In the genomic region with DNA sequence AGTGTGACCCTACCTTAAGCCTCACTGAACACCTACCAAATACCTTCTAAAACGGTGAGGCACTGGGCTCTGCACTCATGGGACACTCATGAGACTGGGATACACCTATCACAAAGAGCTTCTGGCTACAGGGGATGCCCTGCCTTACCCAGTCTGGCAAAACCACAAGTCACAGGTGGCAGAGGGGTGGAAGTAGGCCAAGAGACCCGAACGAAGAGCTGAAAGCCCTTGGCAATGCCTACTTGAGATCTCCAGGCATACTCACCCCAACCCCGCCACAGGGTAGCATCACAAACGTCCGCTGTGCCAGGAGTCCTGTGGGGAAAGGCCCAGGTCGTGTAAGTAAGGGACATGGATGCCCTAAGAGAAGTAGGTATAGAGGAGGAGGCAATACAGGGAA, we compare ENCODE assay signal across 20 mouse cellular contexts. TPM values are rescaled to one million over a fixed set of nuclear protein-coding genes. Genes with fewer than 3 reads are reported as not detected.
DNase-seq lines count a peak whose midpoint lies in the region; ATAC-seq and TF ChIP-seq lines count a peak whose summit lies in the region.
"Had no signal": no experiment of that assay in that cellular context is flagged by ENCODE, and none has a peak within 500 bp of the region (broad histone marks: within the 10 kb centered on the region; RNA-seq: fewer than 3 reads in every experiment).

No protein-coding gene starts in this region.

- TF ChIP-seq CTCF in E14TG2a.4 (conservative IDR thresholded peaks at IDR 0.05; ENCODE audit: low read length) = no peak

- no peak for ATAC-seq in hindbrain, embryonic 11.5 days (ENCODE audit: low FRiP score)
- no peak for ATAC-seq in limb, embryonic 13.5 days (ENCODE audit: low FRiP score, low read depth)
- ATAC-seq: CD4-positive, CD25-positive, alpha-beta regulatory T cell, adult 4 months had no signal

- intact Hi-C loops in gastrocnemius, postnatal 36 days (cut with DNase I) = no loop called here

- DNase-seq in adrenal gland, postnatal 14 days = peak; percentile 2
- DNase-seq in adrenal gland, adult 18-20 months (ENCODE audit: low spot score in 2 of 2) = no peak
- no peak for DNase-seq in hindbrain, embryonic 10.5 days (ENCODE audit: low spot score)
- DNase-seq in hindbrain, embryonic 11.5 days (ENCODE audit: low spot score) = no peak
- DNase-seq in urinary bladder, postnatal 25 days (ENCODE audit: low spot score) = no peak
- no peak for DNase-seq in gastrocnemius, postnatal 36 days
- DNase-seq: adrenal gland, adult 8-10 months; cerebellum, adult 18-20 months; gastrocnemius, postnatal 10 days; heart, adult 2 months; kidney, adult 11 months; kidney, postnatal 14 days; layer of hippocampus, adult 9-11 months; lung, adult 18-20 months; right cerebral cortex, postnatal 4 days; thymus, postnatal 4 days had no signal

- no peak overlapping the region for H3K9ac ChIP-seq in hindbrain, embryonic 11.5 days (ENCODE audit: low read depth, low read length)
- no peak overlapping the region for H3K9ac ChIP-seq in limb, embryonic 13.5 days
- H3K9ac ChIP-seq: heart, embryonic 15.5 days had no signal

- peak overlapping the region; percentile 60 for H3K27ac ChIP-seq in hindbrain, embryonic 10.5 days
- H3K27ac ChIP-seq in hindbrain, embryonic 11.5 days (ENCODE audit: low read depth, low read length) = no peak overlapping the region
- H3K27ac ChIP-seq in limb, embryonic 13.5 days = no peak overlapping the region
- H3K27ac ChIP-seq: heart, adult 2 months; heart, embryonic 15.5 days had no signal

- H3K9me3 ChIP-seq in hindbrain, embryonic 10.5 days = no peaks in the 10 kb centered on the region
- no peaks in the 10 kb centered on the region for H3K9me3 ChIP-seq in hindbrain, embryonic 11.5 days (ENCODE audit: control insufficient read depth, low read length)
- no peaks in the 10 kb centered on the region for H3K9me3 ChIP-seq in E14TG2a.4 (ENCODE audit: low read length)
- H3K9me3 ChIP-seq in limb, embryonic 13.5 days = no peaks in the 10 kb centered on the region
- H3K9me3 ChIP-seq: heart, embryonic 15.5 days had no signal

- 81% methylated on average over 7 of the region's 7 CpGs for WGBS in hindbrain, embryonic 10.5 days
- 85% methylated on average over 7 of the region's 7 CpGs for WGBS in hindbrain, embryonic 11.5 days
- 87% methylated on average over 7 of the region's 7 CpGs for WGBS in limb, embryonic 13.5 days

- no peak overlapping the region for H3K4me3 ChIP-seq in hindbrain, embryonic 10.5 days
- no peak overlapping the region for H3K4me3 ChIP-seq in hindbrain, embryonic 11.5 days (ENCODE audit: low read depth, low read length)
- peak overlapping the region; percentile 70; the same call in 1 of the 2 replicates for H3K4me3 ChIP-seq in E14TG2a.4 (replicated peaks; ENCODE audit: low read length)
- no peak overlapping the region for H3K4me3 ChIP-seq in limb, embryonic 13.5 days
- H3K4me3 ChIP-seq: heart, adult 2 months; heart, embryonic 15.5 days had no signal

- peaks cover 81% of the 10 kb centered on the region for H3K36me3 ChIP-seq in hindbrain, embryonic 10.5 days
- H3K36me3 ChIP-seq in hindbrain, embryonic 11.5 days (ENCODE audit: control insufficient read depth, insufficient read depth, low read length) = 0 out of 2 replicates have a peak, but pooled peaks cover 3% of the 10 kb centered on the region
- no peaks in the 10 kb centered on the region for H3K36me3 ChIP-seq in E14TG2a.4 (ENCODE audit: insufficient read depth, low read length)
- peaks cover 73% of the 10 kb centered on the region for H3K36me3 ChIP-seq in limb, embryonic 13.5 days

- H3K4me2 ChIP-seq in hindbrain, embryonic 11.5 days (replicated peaks; ENCODE audit: low read depth, low read length) = no peak overlapping the region
- H3K4me2 ChIP-seq in limb, embryonic 13.5 days (replicated peaks) = peak overlapping the region; percentile 52; the same call in 1 of the 2 replicates
- H3K4me2 ChIP-seq: heart, embryonic 15.5 days had no signal

- peaks cover 59% of the 10 kb centered on the region for H3K4me1 ChIP-seq in hindbrain, embryonic 10.5 days (replicated peaks)
- H3K4me1 ChIP-seq in hindbrain, embryonic 11.5 days (replicated peaks; ENCODE audit: control insufficient read depth, insufficient read depth, low read length) = peaks cover 2% of the 10 kb centered on the region; the same call in 1 of the 2 replicates
- peaks cover 39% of the 10 kb centered on the region for H3K4me1 ChIP-seq in E14TG2a.4 (replicated peaks; ENCODE audit: low read depth, low read length)
- H3K4me1 ChIP-seq in limb, embryonic 13.5 days = peaks cover 8% of the 10 kb centered on the region

- H3K27me3 ChIP-seq in hindbrain, embryonic 10.5 days (ENCODE audit: insufficient read depth, poor library complexity, severe bottlenecking) = no peaks in the 10 kb centered on the region
- H3K27me3 ChIP-seq in hindbrain, embryonic 11.5 days (ENCODE audit: control insufficient read depth, insufficient read depth, low read length) = no peaks in the 10 kb centered on the region
- peaks cover 53% of the 10 kb centered on the region for H3K27me3 ChIP-seq in E14TG2a.4 (ENCODE audit: insufficient read depth, low read length)
- no peaks in the 10 kb centered on the region for H3K27me3 ChIP-seq in limb, embryonic 13.5 days
- H3K27me3 ChIP-seq: heart, embryonic 15.5 days had no signal

RNA-seq across cellular contexts. Expression of a gene that starts 23.5 kb away (rescaled TPM):
- 68.8 and 76.9 TPM in 2 replicates for total RNA-seq in adrenal gland, postnatal 14 days (2021)
- total RNA-seq in adrenal gland, adult 18-20 months (2021) = 100 to 1,000 TPM; 114 to 139 TPM
- 28.8 and 31.3 TPM in 2 replicates for polyA plus RNA-seq in hindbrain, embryonic 10.5 days (2016; fragmentation: Nextera tagmentation; extraction: Ambion mirVana)
- polyA plus RNA-seq in hindbrain, embryonic 11.5 days (2014; fragmentation: Nextera tagmentation; extraction: Ambion mirVana) = 28.1 and 28.4 TPM in 2 replicates
- polyA plus RNA-seq in limb, embryonic 13.5 days (2015; fragmentation: Nextera tagmentation; extraction: Ambion mirVana) = 39.5 and 41.7 TPM in 2 replicates
- total RNA-seq in gastrocnemius, postnatal 36 days (2021) = 10 to 100 TPM; 44.8 to 46.2 TPM

RNA-seq across cellular contexts. Expression of a gene that starts 34.0 kb away (rescaled TPM):
- total RNA-seq in adrenal gland, postnatal 14 days (2021) = 22.2 and 24.9 TPM in 2 replicates
- 10 to 100 TPM; 13.2 to 25.2 TPM for total RNA-seq in adrenal gland, adult 18-20 months (2021)
- 6.2 and 6.7 TPM in 2 replicates for polyA plus RNA-seq in hindbrain, embryonic 10.5 days (2016; fragmentation: Nextera tagmentation; extraction: Ambion mirVana)
- polyA plus RNA-seq in hindbrain, embryonic 11.5 days (2014; fragmentation: Nextera tagmentation; extraction: Ambion mirVana) = 3.6 and 4.0 TPM in 2 replicates
- polyA plus RNA-seq in limb, embryonic 13.5 days (2015; fragmentation: Nextera tagmentation; extraction: Ambion mirVana) = 10.9 and 11.2 TPM in 2 replicates
- 1 to 10 TPM; 5.1 to 7.7 TPM for total RNA-seq in gastrocnemius, postnatal 36 days (2021)

RNA-seq across cellular contexts. Expression of a gene that starts 42.5 kb away (rescaled TPM):
- 60.1 and 75.8 TPM in 2 replicates for total RNA-seq in adrenal gland, postnatal 14 days (2021)
- 10 to 100 TPM; 29.7 to 55.2 TPM for total RNA-seq in adrenal gland, adult 18-20 months (2021)
- 25.7 and 32.7 TPM in 2 replicates for polyA plus RNA-seq in hindbrain, embryonic 10.5 days (2016; fragmentation: Nextera tagmentation; extraction: Ambion mirVana)
- 17.9 and 19.4 TPM in 2 replicates for polyA plus RNA-seq in hindbrain, embryonic 11.5 days (2014; fragmentation: Nextera tagmentation; extraction: Ambion mirVana)
- polyA plus RNA-seq in limb, embryonic 13.5 days (2015; fragmentation: Nextera tagmentation; extraction: Ambion mirVana) = 32.6 and 34.8 TPM in 2 replicates
- total RNA-seq in gastrocnemius, postnatal 36 days (2021) = 10 to 100 TPM; 10.6 to 11.8 TPM
